In the genomic region with DNA sequence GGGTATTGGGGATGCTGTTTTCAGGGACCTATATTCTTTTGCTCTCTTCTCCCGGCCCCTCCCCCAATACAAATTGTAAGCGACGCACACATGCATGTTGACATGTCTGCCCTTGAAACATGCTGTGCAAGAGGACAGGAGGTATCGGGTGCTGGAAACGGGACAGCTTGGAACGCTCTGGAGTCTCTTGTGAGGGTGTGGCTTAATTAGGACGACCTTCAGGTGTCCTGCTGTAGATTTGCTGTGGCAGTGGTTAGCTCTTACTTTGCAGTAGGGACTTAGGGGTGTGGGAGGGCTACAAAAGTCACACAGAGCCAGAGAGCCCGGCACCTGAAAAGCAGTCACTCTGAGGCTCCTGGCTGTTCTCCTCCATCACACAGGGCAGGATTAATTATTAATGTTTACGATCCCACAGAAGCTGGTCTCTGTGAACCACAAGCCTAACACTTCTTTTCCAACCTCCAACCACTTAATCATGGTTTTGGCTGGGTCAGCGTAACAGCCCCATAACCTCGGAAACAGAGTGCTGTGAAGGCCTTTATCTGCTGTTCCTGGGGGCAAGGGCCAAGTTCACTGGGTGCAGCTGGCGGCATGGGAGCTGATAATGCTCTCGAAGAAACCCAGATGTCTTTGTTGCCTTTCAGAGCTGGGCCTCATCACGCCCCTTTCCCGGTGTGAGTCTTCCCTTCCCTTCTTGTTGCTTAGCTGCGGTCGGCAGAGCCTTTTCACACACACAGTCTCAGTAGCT, we compare ENCODE assay signal across 10 mouse cellular contexts. TPM values are rescaled to one million over a fixed set of nuclear protein-coding genes. Genes with fewer than 3 reads are reported as not detected.
DNase-seq lines count a peak whose midpoint lies in the region; TF ChIP-seq lines count a peak whose summit lies in the region.
"Had no signal": no experiment of that assay in that cellular context is flagged by ENCODE, and none has a peak within 500 bp of the region (broad histone marks: within the 10 kb centered on the region; RNA-seq: fewer than 3 reads in every experiment).

No protein-coding gene starts in this region.

- peak overlapping the region; percentile 40; the same call in 1 of the 2 replicates for H3K27ac ChIP-seq in kidney, adult 2 months (ENCODE audit: insufficient read depth, low read depth, low read length)

- H3K36me3 ChIP-seq in kidney, adult 2 months (ENCODE audit: control insufficient read depth, insufficient read depth, low read length) = no peaks in the 10 kb centered on the region

- no peaks in the 10 kb centered on the region for H3K27me3 ChIP-seq in kidney, adult 2 months (replicated peaks; ENCODE audit: control insufficient read depth, insufficient read depth, low read length)
- H3K27me3 ChIP-seq: CH12.LX had no signal

- peaks cover 28% of the 10 kb centered on the region for H3K4me1 ChIP-seq in kidney, adult 2 months (ENCODE audit: control insufficient read depth, insufficient read depth, low read length)

- peak; percentile 11 for DNase-seq in gastrocnemius, adult 18-20 months (ENCODE audit: low spot score)
- no peak for DNase-seq in gastrocnemius, postnatal 25 days
- peak; percentile 61 for DNase-seq in embryo, embryonic 10.5 days (ENCODE audit: low spot score)
- peak; percentile 92 for DNase-seq in kidney, adult 2 months
- peak; percentile 47 for DNase-seq in mesoderm, embryonic 11.5 days (ENCODE audit: low read depth, low spot score)
- DNase-seq in spleen, adult 18-20 months = no peak
- no peak for DNase-seq in lung, postnatal 14 days
- no peak for DNase-seq in right cerebral cortex, postnatal 14 days
- DNase-seq: cerebellum, postnatal 25 days had no signal

- no peak for TF ChIP-seq POLR2A in kidney, adult 2 months (IDR thresholded peaks at IDR 0.05; ENCODE audit: low read depth, low read length)

- TF ChIP-seq CTCF in kidney, adult 2 months (conservative IDR thresholded peaks at IDR 0.05; ENCODE audit: insufficient read depth, insufficient read length, low read depth, low read length) = no peak

- H3K4me3 ChIP-seq in kidney, adult 2 months (ENCODE audit: insufficient read depth, low read depth, low read length) = no peak overlapping the region

- 31% methylated on average over 17 of the region's 17 CpGs for WGBS in kidney, adult 2 months

RNA-seq across cellular contexts. Expression of gene Nek2, which starts 17.9 kb away (rescaled TPM):
- under 1 TPM; 0.53 to 0.62 TPM for total RNA-seq in gastrocnemius, adult 18-20 months (2021)
- under 1 TPM; 0.26 to 0.80 TPM for total RNA-seq in gastrocnemius, postnatal 25 days (2021)
- 0.47 and 0.52 TPM in 2 replicates for polyA plus RNA-seq in kidney, adult 2 months (2012; rRNA removed)

Comparison
In these comparisons a context has a peak if more than half of its experiments do, and no peak if none do; other contexts are left out.
1. DNase-seq: peak in gastrocnemius, adult 18-20 months (single experiment), embryo, embryonic 10.5 days (single experiment), kidney, adult 2 months (single experiment) and mesoderm, embryonic 11.5 days (single experiment); none in gastrocnemius, postnatal 25 days (single experiment), spleen, adult 18-20 months (0 of 2), lung, postnatal 14 days (single experiment) and right cerebral cortex, postnatal 14 days (single experiment).